Mouse (Mus musculus): ENCODE measurements around the gene Rpl36a. TPM values are rescaled to one million over a fixed set of nuclear protein-coding genes. Genes with fewer than 3 reads are reported as not detected.
A peak's percentile ranks its signal among the peaks of the same experiment; 100 is the strongest.
"Not testable (repeated sequence)": the region's sequence is repeated elsewhere in the genome, so short reads cannot be mapped to it uniquely, and the experiment has no call there.

The Rpl36a gene
- polyA plus RNA-seq (2015; fragmentation: Nextera tagmentation; extraction: Ambion mirVana), result 220 and 235 TPM in 2 replicates

DNA sequence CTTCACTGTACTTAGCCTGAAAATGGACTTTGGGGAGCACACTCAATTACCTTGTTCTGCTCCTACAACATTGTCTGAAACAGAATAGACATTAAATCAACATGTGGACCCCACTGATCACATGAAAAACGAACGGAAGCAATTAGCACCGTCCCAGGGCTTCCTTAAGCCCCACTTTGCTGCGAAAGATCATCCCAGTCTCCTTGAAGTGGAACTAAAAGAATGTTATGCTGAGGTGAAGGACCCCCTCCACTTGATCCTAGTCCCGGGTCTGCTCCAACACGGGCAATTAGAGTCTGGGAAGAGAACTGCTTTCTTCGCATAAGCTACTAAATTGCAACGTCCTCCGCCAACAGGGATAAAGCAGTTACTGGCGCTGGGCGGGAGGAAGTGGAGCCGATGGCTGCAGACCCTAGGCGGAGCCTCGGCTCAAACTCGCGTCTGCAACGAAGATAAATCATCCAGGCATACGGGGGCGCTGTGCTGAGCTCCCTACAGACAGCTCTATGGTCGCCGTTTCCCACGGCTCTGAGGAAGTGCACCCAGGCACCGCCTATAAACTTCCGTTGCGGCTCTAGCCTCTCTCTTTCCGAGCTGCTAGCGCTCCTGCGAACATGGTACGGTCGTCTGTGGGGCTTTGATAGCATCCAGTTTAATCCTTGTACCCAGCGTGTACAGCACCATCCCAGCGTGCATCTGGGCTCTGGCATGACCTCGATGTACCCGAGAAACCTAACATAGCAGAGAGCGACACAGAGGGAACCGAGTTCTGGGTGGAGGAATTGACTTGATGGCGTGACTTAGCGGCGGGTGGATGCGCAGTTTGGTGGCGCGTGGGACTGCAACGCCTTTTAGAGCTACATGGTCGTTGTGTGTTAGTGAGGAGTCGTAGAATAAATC lies at the start of gene Rpl36a:
Gene Rpl36a, plus strand, starts transcription at position 552 of the 900 bp plus-strand sequence.
- Histone ChIP-seq H3K9me3 (no peaks in the 10 kb centered on the region), H3K27me3 (no peaks in the 10 kb centered on the region), H3K4me1 (peaks cover 14% of the 10 kb centered on the region), H3K9ac (replicated peaks) (peak within 1 kb of the TSS; percentile 57), H3K27ac (replicated peaks) (peak within 1 kb of the TSS; percentile 85), H3K4me3 (peak within 1 kb of the TSS; percentile 50), H3K4me2 (replicated peaks) (peak within 1 kb of the TSS; percentile 49), H3K36me3 (peaks cover 6% of the 10 kb centered on the region; the same call in 1 of the 2 replicates)
- WGBS, result 21% methylated on average over 45 of the region's 45 CpGs
- ATAC-seq (replicated peaks), result peak; percentile 98

DNA sequence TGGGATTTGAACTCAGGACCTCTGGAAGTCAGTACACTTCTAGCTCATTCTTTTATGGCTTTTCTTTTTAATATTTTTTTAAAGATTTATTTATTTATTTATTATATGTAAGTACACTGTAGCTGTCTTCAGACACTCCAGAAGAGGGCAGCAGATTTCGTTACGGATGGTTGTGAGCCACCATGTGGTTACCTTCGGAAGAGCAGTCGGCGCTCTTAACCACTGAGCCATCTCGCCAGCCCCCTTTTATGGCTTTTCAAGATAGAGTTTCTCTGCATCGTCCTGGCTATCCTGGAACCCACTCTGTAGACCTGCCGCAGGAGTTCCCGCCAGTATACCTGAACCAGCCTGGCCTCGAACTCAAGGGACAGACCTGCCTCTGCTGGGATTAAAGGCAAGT lies 45.7 kb upstream of the Rpl36a start:
- H3K9me3 ChIP-seq; H3K27ac ChIP-seq (replicated peaks); H3K4me1 ChIP-seq; H3K27me3 ChIP-seq; H3K4me2 ChIP-seq (replicated peaks); H3K36me3 ChIP-seq; H3K9ac ChIP-seq (replicated peaks); H3K4me3 ChIP-seq; ATAC-seq (replicated peaks): not testable (repeated sequence)
- 96% methylated on average over 10 of the region's 10 CpGs for WGBS

DNA sequence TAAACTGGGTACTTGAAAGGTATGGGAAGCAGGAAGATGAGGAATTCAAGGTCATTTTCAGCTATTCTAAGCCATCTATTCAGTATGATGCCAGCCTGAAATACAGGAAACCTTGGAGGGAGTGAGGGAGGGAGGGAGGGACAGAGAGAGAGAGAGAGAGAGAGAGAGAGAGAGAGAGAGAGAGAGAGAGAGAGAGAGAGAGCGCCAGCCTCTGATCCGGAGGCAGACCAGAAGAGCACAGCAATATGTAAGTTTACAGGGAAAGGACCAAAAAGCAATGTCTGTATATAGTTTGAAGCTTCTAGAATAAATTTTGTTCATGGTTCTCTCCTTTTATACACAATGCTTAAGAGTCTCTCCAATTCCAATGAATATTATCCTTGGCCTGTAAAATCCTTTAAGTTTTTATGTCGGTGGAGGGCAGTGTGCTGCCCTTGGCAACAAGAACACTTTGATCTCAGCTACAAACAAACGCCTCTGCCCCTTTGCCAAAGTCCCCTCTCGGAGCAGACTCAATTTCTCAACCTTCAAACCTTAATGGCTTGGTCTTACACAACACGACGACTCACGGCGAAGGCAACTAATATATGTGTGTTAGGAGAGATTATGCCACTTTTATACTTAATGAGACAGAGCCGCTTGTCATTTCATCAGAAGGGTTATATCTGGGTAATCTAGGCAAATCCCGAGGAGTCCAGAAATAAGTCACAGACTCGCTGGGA lies 44.9 kb upstream of the Rpl36a start:
- WGBS, result 17% methylated on average over 12 of the region's 12 CpGs
- H3K36me3 ChIP-seq, result no peaks in the 10 kb centered on the region
- H3K4me2 ChIP-seq (replicated peaks), result peak overlapping the region; percentile 58
- H3K4me3 ChIP-seq, result peak overlapping the region; percentile 54
- H3K9me3 ChIP-seq, result no peaks in the 10 kb centered on the region
- H3K4me1 ChIP-seq, result no peaks in the 10 kb centered on the region
- ATAC-seq (replicated peaks), result no peak
- peak overlapping the region; percentile 47; the same call in 1 of the 2 replicates for H3K9ac ChIP-seq (replicated peaks)
- H3K27me3 ChIP-seq, result no peaks in the 10 kb centered on the region
- H3K27ac ChIP-seq (replicated peaks), result peak overlapping the region; percentile 79

DNA sequence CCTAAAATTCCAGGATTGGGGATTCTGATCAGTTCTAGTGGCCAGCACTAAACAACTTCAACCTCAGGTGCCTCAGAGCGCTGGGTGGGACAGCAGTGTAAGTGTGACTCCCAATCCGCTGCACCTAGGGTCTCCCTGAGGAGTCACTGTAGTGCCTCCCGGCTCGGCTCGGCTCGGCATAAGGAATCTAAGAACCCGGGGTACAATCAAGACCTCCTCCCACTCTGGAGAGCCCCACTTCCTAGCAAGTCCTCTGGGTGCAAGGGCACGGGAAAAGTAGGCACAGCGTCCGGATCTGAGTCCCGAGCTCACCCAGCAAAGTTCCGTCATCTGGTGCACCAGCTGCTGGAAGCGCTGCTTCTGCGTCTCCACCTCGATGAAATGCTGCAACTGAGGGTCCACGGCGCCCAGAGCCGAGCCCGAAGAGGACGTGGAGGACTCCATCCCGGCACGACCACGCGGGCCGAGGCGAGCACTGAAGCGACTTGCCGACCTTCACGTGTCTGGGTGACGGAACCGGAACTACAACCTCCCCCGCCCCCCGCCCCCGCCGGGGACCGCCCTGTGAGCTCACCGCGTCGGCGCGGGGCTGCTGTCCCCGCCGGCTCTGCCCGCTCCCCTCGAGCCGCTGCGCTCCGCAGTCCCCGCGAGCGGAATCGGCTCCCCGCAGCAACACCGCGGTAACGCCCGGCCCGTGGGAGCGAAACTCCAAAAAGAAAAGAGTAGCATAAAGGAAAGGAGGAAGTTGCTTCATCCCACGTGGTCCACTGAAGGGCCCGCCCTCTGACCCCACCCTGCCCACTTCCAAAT lies 44.1 kb upstream of the Rpl36a start, which contains the start of gene Timm8a1:
Gene Timm8a1, minus strand, starts transcription at position 721 of the 810 bp plus-strand sequence.
- H3K9ac ChIP-seq (replicated peaks), result peak within 1 kb of the TSS; percentile 47
- peak; percentile 95 for ATAC-seq (replicated peaks)
- H3K27ac ChIP-seq (replicated peaks), result peak within 1 kb of the TSS; percentile 79
- H3K4me2 ChIP-seq (replicated peaks), result peak within 1 kb of the TSS; percentile 58
- H3K4me3 ChIP-seq, result peak within 1 kb of the TSS; percentile 54
- WGBS, result 25% methylated on average over 47 of the region's 61 CpGs
- H3K4me1 ChIP-seq, result no peaks in the 10 kb centered on the region
- no peaks in the 10 kb centered on the region for H3K9me3 ChIP-seq
- no peaks in the 10 kb centered on the region for H3K27me3 ChIP-seq
- no peaks in the 10 kb centered on the region for H3K36me3 ChIP-seq

DNA sequence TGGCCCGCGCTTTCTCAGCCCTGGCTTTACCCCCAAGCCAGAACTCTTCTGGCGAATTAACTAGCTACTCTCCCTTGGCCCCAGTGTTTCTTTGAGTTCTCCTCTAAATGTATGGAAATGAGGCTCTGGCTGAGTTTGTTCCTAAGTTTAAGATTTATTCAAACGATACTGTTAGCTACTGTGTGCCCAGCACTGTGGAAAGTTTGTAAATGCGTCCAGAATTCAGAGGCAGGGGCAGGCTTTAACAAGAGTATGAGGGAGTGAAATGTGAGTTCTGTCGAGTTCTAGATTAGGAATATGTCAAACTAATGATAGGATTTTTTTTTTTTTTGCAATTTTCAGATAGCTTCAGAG lies 43.5 kb upstream of the Rpl36a start:
- no peak overlapping the region for H3K27ac ChIP-seq (replicated peaks)
- no peaks in the 10 kb centered on the region for H3K27me3 ChIP-seq
- no peaks in the 10 kb centered on the region for H3K4me1 ChIP-seq
- H3K4me2 ChIP-seq (replicated peaks), result peak overlapping the region; percentile 58
- ATAC-seq (replicated peaks), result no peak; the same call in none of the 2 replicates
- no peaks in the 10 kb centered on the region for H3K36me3 ChIP-seq
- H3K9ac ChIP-seq (replicated peaks), result peak overlapping the region; percentile 47
- peak overlapping the region; percentile 54 for H3K4me3 ChIP-seq
- WGBS, result 26% methylated on average over 6 of the region's 6 CpGs
- no peaks in the 10 kb centered on the region for H3K9me3 ChIP-seq

DNA sequence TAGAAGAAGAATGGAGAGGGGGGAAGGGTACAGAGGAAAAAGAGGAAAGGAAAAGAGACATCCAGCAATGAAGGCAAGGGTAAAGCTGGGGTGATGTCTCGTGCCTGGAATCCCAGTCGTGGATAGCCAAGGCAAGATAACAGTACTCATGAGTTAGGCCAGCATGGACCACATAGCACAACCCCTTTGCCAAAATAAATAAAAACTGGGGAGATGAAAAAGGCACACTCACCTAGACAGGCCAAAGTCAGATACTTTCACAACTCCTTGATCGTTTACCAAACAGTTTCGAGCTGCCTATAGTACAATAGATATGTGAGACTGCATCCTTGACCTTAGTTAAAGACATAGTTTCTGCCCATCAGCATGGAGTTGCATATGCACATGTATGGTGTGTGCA lies 38.1 kb upstream of the Rpl36a start:
- Histone ChIP-seq H3K4me2 (replicated peaks) (no peak overlapping the region), H3K27ac (replicated peaks) (no peak overlapping the region), H3K4me1 (no peaks in the 10 kb centered on the region), H3K4me3 (no peak overlapping the region), H3K9ac (replicated peaks) (no peak overlapping the region), H3K27me3 (no peaks in the 10 kb centered on the region), H3K9me3 (no peaks in the 10 kb centered on the region), H3K36me3 (no peaks in the 10 kb centered on the region)
- WGBS, result 87% methylated on average over 4 of the region's 4 CpGs
- ATAC-seq (replicated peaks), result no peak

DNA sequence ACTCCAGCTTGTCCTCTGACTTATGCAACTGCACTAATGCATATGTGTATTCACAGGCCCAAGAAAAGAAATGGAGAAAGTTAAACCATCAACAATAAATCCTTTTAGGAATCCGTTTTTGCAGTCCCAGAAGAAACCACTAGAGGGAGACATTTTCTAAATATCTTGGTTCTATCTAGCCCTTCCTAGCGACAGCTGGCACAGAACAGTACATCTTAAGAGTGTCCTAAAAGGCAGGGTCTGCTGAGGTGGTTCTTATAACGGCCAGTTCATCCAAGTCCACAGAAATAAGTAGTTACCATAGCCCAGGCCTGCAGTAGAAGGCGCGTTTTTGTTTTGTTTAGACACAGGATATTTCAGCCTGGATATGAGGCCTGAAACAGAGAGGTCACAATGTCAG lies 34.6 kb upstream of the Rpl36a start:
- no peak overlapping the region for H3K27ac ChIP-seq (replicated peaks)
- H3K27me3 ChIP-seq, result no peaks in the 10 kb centered on the region
- WGBS, result 18% methylated on average over 5 of the region's 5 CpGs
- H3K36me3 ChIP-seq, result no peaks in the 10 kb centered on the region
- no peak overlapping the region for H3K4me2 ChIP-seq (replicated peaks)
- H3K9me3 ChIP-seq, result no peaks in the 10 kb centered on the region
- H3K9ac ChIP-seq (replicated peaks), result no peak overlapping the region
- H3K4me3 ChIP-seq, result no peak overlapping the region
- no peaks in the 10 kb centered on the region for H3K4me1 ChIP-seq
- ATAC-seq (replicated peaks), result peak; percentile 71; the same call in 1 of the 2 replicates

DNA sequence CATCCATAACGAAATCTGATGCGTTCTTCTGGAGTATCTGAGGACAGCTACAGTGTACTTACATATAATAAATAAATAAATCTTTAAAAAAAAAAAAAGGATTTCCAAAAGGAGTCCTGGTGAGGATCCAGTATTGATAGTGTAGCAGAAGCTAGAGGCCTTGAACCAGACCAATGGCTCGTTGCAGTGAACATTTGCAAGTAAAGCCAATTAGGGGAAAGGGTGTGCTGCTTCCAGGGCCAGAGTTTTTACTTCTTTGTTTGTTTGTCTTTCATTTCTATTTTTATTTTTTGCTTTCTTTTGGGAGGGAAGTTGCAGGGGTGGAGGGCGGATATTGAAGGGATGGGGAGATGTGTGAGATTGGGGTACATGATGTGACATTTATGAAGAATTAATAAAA lies 32.1 kb upstream of the Rpl36a start:
- Histone ChIP-seq H3K9ac (replicated peaks) (no peak overlapping the region), H3K4me1 (no peaks in the 10 kb centered on the region), H3K27ac (replicated peaks) (no peak overlapping the region), H3K4me3 (no peak overlapping the region), H3K27me3 (no peaks in the 10 kb centered on the region), H3K36me3 (no peaks in the 10 kb centered on the region), H3K9me3 (no peaks in the 10 kb centered on the region), H3K4me2 (replicated peaks) (no peak overlapping the region)
- ATAC-seq (replicated peaks), result no peak
- 90% methylated on average over 4 of the region's 4 CpGs for WGBS

DNA sequence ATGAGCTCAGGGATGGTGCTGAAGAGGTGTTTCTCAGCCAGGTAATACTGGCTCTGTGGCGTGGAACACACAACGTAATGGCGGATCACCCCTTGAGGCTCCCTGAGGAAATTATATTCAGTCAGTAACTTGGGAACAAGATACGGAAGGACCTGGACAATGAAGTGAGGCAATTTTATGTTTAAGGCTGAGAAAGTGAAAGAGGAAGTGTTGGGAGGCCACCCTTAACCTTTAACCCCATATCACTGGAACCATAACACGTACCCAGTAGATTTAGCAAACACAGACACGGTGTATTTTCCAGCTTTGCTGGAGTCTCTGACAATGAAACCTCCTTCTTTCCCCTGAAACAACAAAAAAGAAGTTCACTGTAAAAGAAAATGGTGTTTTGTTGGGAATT lies 31.0 kb upstream of the Rpl36a start:
- Histone ChIP-seq H3K36me3 (no peaks in the 10 kb centered on the region), H3K9me3 (no peaks in the 10 kb centered on the region), H3K4me3 (no peak overlapping the region), H3K27me3 (no peaks in the 10 kb centered on the region), H3K27ac (replicated peaks) (no peak overlapping the region), H3K4me1 (no peaks in the 10 kb centered on the region), H3K9ac (replicated peaks) (no peak overlapping the region), H3K4me2 (replicated peaks) (no peak overlapping the region)
- WGBS, result 86% methylated on average over 6 of the region's 6 CpGs
- ATAC-seq (replicated peaks), result no peak

DNA sequence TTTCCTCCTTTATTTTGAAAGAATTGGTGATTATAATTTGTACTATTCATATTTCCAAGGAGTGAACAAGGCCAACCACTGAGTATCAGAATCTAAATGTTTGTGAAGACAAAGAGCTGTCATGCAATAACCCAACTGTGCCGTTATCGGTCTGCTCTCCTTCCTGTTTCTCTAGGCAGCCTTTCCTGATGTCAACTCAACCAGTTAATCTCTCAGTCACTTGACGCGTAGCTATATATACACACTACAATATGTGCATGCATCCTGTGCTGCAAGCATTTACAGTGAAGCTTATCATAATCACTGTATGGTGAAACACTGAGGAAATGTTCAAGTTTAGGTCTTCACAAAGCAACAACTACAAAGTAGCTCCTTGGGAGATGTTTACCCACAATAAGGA lies 21.1 kb upstream of the Rpl36a start:
- Histone ChIP-seq H3K9me3 (no peaks in the 10 kb centered on the region), H3K36me3 (no peaks in the 10 kb centered on the region), H3K4me3 (no peak overlapping the region), H3K4me2 (replicated peaks) (no peak overlapping the region), H3K9ac (replicated peaks) (no peak overlapping the region), H3K4me1 (no peaks in the 10 kb centered on the region), H3K27me3 (no peaks in the 10 kb centered on the region), H3K27ac (replicated peaks) (no peak overlapping the region)
- 93% methylated on average over 4 of the region's 4 CpGs for WGBS
- ATAC-seq (replicated peaks), result no peak

DNA sequence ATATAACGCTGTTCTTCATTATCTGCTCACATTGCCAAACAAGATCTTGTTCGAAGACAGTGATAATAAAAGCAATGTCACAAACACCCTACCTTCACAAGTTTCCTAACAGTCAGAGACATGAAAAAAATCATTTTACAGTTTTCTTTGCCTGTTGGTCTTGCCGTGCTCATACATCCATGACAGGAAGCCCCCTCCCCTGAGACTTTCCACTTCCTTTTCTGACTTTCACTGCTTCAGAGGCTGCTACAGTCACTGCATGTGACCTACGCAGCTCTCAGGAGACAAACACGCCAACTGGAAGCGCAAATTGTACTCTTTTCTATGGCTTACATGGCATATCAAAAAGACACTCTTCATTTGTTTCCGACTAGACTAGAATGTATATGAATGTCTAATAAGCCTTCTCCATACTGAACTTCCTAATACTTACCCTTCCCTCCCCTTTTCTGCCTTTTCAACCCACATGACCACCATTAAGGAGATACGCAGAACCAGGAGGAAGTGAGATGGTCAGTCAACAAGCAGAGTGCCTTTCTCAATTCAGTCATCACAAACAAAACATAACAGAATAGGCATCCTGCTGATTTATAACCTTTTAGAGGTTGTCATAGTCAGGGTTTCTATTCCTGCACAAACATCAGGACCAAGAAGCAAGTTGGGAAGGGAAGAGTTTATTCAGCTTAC lies 18.8 kb upstream of the Rpl36a start:
- WGBS, result 86% methylated on average over 8 of the region's 8 CpGs
- Histone ChIP-seq H3K9me3 (no peaks in the 10 kb centered on the region), H3K36me3 (no peaks in the 10 kb centered on the region), H3K9ac (replicated peaks) (no peak overlapping the region), H3K4me1 (no peaks in the 10 kb centered on the region), H3K4me2 (replicated peaks) (no peak overlapping the region), H3K4me3 (no peak overlapping the region), H3K27me3 (no peaks in the 10 kb centered on the region), H3K27ac (replicated peaks) (no peak overlapping the region)
- ATAC-seq (replicated peaks), result no peak

Measured in forebrain, embryonic 15.5 days (tissue).